ENCODE assay signal across 9 mouse cellular contexts in genomic region chr3:17798399-17798798, GRCm38 (mm10).
DNase-seq lines count a peak whose midpoint lies in the region; ATAC-seq and TF ChIP-seq lines count a peak whose summit lies in the region.
"Had no signal": no experiment of that assay in that cellular context is flagged by ENCODE, and none has a peak within 500 bp of the region (broad histone marks: within the 10 kb centered on the region; RNA-seq: fewer than 3 reads in every experiment).

No protein-coding gene starts in this region.

- H3K4me2 ChIP-seq in hindbrain, embryonic 14.5 days (replicated peaks): peak overlapping the region; percentile 92
- H3K4me2 ChIP-seq in midbrain, embryonic 13.5 days (replicated peaks): peak overlapping the region; percentile 53
- H3K4me2 ChIP-seq: embryonic facial prominence, embryonic 15.5 days; limb, embryonic 15.5 days had no signal

- peak overlapping the region; percentile 99 for H3K9ac ChIP-seq in hindbrain, embryonic 14.5 days
- peak overlapping the region; percentile 56 for H3K9ac ChIP-seq in midbrain, embryonic 13.5 days (replicated peaks)
- H3K9ac ChIP-seq: embryonic facial prominence, embryonic 15.5 days; limb, embryonic 15.5 days had no signal

- TF ChIP-seq CTCF in E14TG2a.4 (conservative IDR thresholded peaks at IDR 0.05; ENCODE audit: low read length): peak; percentile 56
- peak; percentile 74 for TF ChIP-seq CTCF in cortical plate, adult 2 months (IDR thresholded peaks at IDR 0.05; ENCODE audit: extremely low read depth, insufficient read depth, low read length)

- H3K4me3 ChIP-seq in E14TG2a.4 (replicated peaks; ENCODE audit: low read length): no peak overlapping the region
- no peak overlapping the region for H3K4me3 ChIP-seq in cortical plate, adult 2 months (ENCODE audit: insufficient read depth, low read length)
- H3K4me3 ChIP-seq in hindbrain, embryonic 14.5 days (replicated peaks; ENCODE audit: low read length): peak overlapping the region; percentile 18
- H3K4me3 ChIP-seq in midbrain, embryonic 13.5 days (replicated peaks): peak overlapping the region; percentile 32
- H3K4me3 ChIP-seq: embryonic facial prominence, embryonic 15.5 days; limb, embryonic 15.5 days had no signal

- 3% methylated on average over 12 of the region's 12 CpGs for WGBS in hindbrain, embryonic 14.5 days
- 6% methylated on average over 12 of the region's 12 CpGs for WGBS in midbrain, embryonic 13.5 days

- no peak overlapping the region; the same call in 1 of the 2 replicates for H3K27ac ChIP-seq in cortical plate, adult 2 months (ENCODE audit: insufficient read depth, low read length)
- peak overlapping the region; percentile 100 for H3K27ac ChIP-seq in hindbrain, embryonic 14.5 days
- peak overlapping the region; percentile 82 for H3K27ac ChIP-seq in midbrain, embryonic 13.5 days
- H3K27ac ChIP-seq: embryonic facial prominence, embryonic 15.5 days; limb, embryonic 15.5 days had no signal

- peak; percentile 16; the same call in 1 of the 2 replicates for ATAC-seq in hindbrain, embryonic 14.5 days (ENCODE audit: low FRiP score)
- ATAC-seq in midbrain, embryonic 13.5 days: peak; percentile 31; the same call in 1 of the 2 replicates
- no peak for ATAC-seq in monocyte, adult 5-6 weeks (replicated peaks; ENCODE audit: insufficient number of reproducible peaks, low FRiP score, low TSS enrichment, poor library complexity, severe bottlenecking)
- no peak for ATAC-seq in erythroblast, adult 5-6 weeks (replicated peaks; ENCODE audit: low FRiP score, poor library complexity, severe bottlenecking)

- peaks cover 36% of the 10 kb centered on the region for H3K27me3 ChIP-seq in E14TG2a.4 (ENCODE audit: insufficient read depth, low read length)
- no peaks in the 10 kb centered on the region for H3K27me3 ChIP-seq in hindbrain, embryonic 14.5 days (ENCODE audit: control insufficient read depth, insufficient read depth, low read length)
- no peaks in the 10 kb centered on the region for H3K27me3 ChIP-seq in midbrain, embryonic 13.5 days

- peaks cover 8% of the 10 kb centered on the region for H3K9me3 ChIP-seq in E14TG2a.4 (ENCODE audit: low read length)
- no peaks in the 10 kb centered on the region for H3K9me3 ChIP-seq in hindbrain, embryonic 14.5 days (ENCODE audit: control insufficient read depth, low read length)
- no peaks in the 10 kb centered on the region for H3K9me3 ChIP-seq in midbrain, embryonic 13.5 days
- H3K9me3 ChIP-seq: embryonic facial prominence, embryonic 15.5 days; limb, embryonic 15.5 days had no signal

- H3K36me3 ChIP-seq in E14TG2a.4 (ENCODE audit: insufficient read depth, low read length): no peaks in the 10 kb centered on the region
- peaks cover 26% of the 10 kb centered on the region for H3K36me3 ChIP-seq in hindbrain, embryonic 14.5 days (replicated peaks; ENCODE audit: control insufficient read depth, insufficient read depth)
- peaks cover 23% of the 10 kb centered on the region for H3K36me3 ChIP-seq in midbrain, embryonic 13.5 days
- H3K36me3 ChIP-seq: embryonic facial prominence, embryonic 15.5 days; limb, embryonic 15.5 days had no signal

- H3K4me1 ChIP-seq in E14TG2a.4 (replicated peaks; ENCODE audit: low read depth, low read length): peaks cover 14% of the 10 kb centered on the region
- peaks cover 4% of the 10 kb centered on the region for H3K4me1 ChIP-seq in cortical plate, adult 2 months (ENCODE audit: control insufficient read depth, insufficient read depth, low read length)
- peaks cover 11% of the 10 kb centered on the region; the same call in 1 of the 2 replicates for H3K4me1 ChIP-seq in hindbrain, embryonic 14.5 days (replicated peaks; ENCODE audit: control insufficient read depth, insufficient read depth, low read length)
- peaks cover 19% of the 10 kb centered on the region for H3K4me1 ChIP-seq in midbrain, embryonic 13.5 days (replicated peaks)

- peak; percentile 54 for DNase-seq in 3T3-L1 (ENCODE audit: low read depth, low spot score)
- DNase-seq in hindbrain, embryonic 14.5 days (ENCODE audit: low spot score): peak; percentile 85

- TF ChIP-seq POLR2A in cortical plate, adult 2 months (IDR thresholded peaks at IDR 0.05; ENCODE audit: extremely low read depth, insufficient read depth, low read length): peak; percentile 36; the same call in 1 of the 2 replicates

Comparison
In these comparisons a context has a peak if more than half of its experiments do, and no peak if none do; other contexts are left out.
1. H3K4me3 ChIP-seq: peak in hindbrain, embryonic 14.5 days (single experiment) and midbrain, embryonic 13.5 days (single experiment); none in E14TG2a.4 (single experiment) and cortical plate, adult 2 months (single experiment).
2. ATAC-seq: peak in hindbrain, embryonic 14.5 days (single experiment) and midbrain, embryonic 13.5 days (single experiment); none in monocyte, adult 5-6 weeks (single experiment) and erythroblast, adult 5-6 weeks (single experiment).